Mouse (Mus musculus): Measurements from ENCODE around the gene Crb2.

DNA sequence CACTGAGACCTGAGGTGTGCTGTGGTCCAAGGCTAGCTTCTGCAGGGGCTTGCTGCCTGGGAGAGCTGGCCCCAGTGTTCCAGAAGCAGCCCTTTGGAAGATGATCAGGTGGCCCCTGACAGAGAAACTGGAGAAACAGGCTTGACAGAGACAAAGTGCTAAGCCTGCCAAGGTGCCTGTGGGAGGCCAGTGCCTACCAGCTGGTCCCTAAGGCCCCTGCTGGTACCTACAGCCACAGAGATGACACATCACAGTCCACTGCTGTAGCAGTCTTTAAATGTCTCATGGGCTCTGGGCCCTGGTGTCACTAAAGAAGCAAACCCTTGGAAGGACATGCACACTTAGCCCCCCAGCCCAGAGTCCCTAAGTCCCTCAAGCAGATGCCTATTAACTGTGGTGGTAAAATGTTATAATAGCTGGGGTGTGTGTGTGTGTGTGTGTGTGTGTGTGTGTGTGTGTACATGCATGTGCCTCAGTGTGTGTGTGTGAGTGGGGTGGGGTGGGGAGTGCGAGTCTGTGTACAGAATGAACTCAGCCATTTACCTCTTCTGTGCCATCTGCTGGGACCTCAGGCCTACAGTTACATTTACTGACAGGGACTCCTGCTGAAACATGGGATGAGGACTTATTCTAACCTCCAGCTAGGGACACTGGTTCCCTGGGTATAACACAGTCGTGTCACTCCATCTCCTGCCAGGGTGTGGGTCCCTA is 19.7 kb upstream of the Crb2 start:
- TF ChIP-seq EP300 (IDR thresholded peaks at IDR 0.05; ENCODE audit: insufficient read depth, low read depth, low read length), result no peak
- no peak for TF ChIP-seq POLR2A (IDR thresholded peaks at IDR 0.05; ENCODE audit: insufficient read depth, low read length)
